Mouse (Mus musculus): ENCODE measurements around the gene Tex44.
A peak's percentile ranks its signal among the peaks of the same experiment; 100 is the strongest.

The Tex44 gene

GRCm38 (mm10) chr1:86426128-86426527 is at the start of gene Tex44, which contains the start of gene Nmur1:
Gene Tex44 (plus strand): TSS chr1:86426329.
Gene Nmur1 (minus strand): TSS chr1:86426228.
- DNase-seq (ENCODE audit: inconsistent ontology term), result no peak

DNA sequence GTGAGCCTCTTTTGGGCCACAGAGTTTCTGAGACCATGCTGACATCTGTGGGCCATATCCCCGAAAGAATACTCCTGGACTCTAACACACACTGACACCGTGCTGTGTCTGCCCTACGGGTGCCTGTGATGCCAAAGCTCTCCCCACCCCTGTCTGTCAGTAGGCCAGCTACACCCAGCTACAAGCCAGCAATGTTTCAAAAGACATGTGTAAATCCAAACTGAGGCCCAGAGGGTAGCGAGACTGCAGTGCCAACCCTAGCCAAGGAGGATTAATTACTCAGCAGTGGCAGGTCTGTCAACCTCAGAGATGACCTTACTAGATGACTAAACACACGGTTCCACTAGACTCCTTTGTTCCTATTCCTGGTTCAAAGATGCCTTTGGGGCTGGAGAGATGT is 49.8 kb upstream of the Tex44 start:
- peak; percentile 16 for DNase-seq (ENCODE audit: inconsistent ontology term)

DNA sequence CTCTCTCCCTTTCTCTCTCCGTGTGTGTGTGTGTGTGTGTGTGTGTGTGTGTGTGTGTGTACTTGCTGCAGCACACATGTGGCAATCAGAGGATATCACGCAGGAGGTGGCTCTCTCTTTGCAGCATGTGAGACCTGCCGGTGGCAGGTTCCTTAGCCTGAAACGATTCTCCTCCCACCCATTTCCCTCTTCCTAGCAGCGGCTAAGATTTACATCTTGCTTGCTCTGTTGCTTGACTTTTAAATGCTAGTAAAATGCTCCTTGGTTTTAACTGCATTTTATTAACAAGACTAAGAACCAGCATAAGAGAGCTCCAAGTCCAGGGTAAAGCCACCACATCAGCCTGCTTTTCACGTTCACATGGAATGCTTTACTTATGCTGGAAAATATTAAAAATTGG is 47.5 kb upstream of the Tex44 start:
- no peak for DNase-seq (ENCODE audit: inconsistent ontology term)

DNA sequence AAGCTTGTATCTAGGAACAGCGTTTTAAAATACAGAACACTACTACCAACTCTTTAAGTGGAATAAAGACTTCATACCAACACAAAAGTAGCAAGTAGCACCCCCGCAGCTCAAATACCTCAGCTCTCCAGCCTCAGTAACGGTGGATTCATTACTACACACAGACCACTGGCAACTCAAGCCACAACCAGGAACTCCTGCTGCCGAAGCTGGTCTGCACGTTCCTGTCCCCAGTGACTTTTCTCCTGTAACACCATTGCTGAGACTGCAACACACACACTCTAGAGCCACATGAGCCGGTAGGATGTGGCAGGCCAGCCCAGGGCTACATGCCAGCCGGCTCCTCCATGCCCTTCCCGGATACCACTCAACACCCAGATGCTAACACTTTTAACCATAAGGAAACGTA is 47.0 kb upstream of the Tex44 start:
- DNase-seq (ENCODE audit: inconsistent ontology term), result no peak

GRCm38 (mm10) chr1:86381027-86381426 is 45.1 kb upstream of the Tex44 start:
- peak; percentile 21 for DNase-seq (ENCODE audit: inconsistent ontology term)

GRCm38 (mm10) chr1:86389230-86389629 is 36.9 kb upstream of the Tex44 start:
- peak; percentile 59 for DNase-seq (ENCODE audit: inconsistent ontology term)

DNA sequence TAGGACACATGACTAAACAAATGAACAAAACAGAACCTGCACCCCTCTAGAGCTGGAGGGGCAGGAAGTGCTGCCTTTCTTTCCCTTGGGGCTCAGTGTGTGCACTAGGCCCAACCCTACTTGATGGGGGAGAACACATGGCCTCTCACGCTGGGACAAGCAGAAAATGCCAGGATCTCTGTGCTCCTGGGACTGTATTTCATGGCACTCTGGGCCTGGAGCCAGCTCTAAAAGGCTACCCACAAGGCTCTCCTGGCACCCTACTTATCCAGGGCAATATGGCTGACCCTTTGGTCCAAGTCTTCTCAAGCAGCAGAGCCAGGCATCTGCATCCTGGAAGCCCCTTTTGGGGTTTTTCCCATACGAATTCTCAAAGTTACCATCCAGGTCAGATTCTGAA is 34.7 kb upstream of the Tex44 start:
- DNase-seq (ENCODE audit: inconsistent ontology term), result no peak

DNA sequence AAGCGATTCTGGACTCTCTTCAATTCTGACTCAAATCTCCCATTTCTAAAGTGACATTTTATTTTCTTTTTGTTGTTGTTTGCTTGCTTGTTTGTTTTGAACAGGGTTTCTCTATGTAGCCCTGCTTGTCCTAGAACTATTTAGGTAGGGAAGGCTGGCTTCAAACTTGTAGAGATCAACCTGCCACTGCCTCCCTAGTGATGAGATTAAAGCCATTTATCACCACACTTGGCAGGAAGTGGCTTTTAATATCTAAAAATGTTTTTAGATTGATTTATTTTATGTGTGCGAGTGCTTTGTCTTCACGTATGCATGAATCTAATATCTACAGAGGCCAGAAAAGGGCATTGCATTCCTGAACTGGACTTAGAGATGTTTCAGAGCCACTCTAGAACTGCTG is 32.9 kb upstream of the Tex44 start:
- no peak for DNase-seq (ENCODE audit: inconsistent ontology term)

- DNase-seq (ENCODE audit: inconsistent ontology term), result no peak
Measured at GRCm38 (mm10) chr1:86394246-86394645, 31.9 kb upstream of the Tex44 start.

GRCm38 (mm10) chr1:86395897-86396296 is 30.2 kb upstream of the Tex44 start:
- no peak for DNase-seq (ENCODE audit: inconsistent ontology term)

DNA sequence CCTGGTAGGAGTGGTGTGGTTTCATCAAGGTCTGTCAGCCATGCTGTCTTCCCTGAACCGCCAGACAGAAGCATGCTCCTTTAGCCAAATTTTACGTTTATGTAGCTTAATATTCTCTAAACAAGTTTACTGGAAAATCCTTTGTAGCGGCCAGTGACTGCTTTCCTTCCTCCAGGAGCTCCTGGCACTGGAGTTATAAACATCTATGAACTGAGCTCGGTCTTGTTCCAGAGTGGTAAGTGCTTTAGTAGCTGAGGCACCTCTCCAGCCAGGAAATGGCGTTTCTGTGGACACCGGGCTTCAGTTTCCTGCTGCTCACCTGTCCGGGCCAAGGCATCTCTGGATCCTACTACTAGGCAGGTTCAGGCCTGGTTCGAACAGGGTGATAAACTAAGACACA is 28.5 kb upstream of the Tex44 start:
- no peak for DNase-seq (ENCODE audit: inconsistent ontology term)

DNA sequence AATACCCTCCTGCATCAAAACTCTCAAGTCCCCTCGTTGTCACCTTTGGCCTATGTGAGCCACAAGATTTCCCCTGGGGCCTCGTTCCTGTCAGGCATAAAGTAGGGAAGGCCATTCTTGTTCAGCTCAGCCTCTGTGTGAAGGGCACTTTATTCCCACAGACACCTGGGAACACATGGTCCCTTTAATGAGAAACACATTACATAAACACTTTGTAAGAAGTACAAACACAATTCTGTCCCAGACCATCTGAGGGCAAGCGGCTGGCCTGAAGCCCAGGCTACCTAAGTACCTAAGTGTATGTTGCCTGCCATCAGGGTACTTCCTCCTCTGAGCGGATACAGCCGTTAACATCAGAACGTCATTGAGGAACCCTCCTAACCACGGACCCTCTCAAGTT is 27.9 kb upstream of the Tex44 start:
- DNase-seq (ENCODE audit: inconsistent ontology term), result no peak

DNA sequence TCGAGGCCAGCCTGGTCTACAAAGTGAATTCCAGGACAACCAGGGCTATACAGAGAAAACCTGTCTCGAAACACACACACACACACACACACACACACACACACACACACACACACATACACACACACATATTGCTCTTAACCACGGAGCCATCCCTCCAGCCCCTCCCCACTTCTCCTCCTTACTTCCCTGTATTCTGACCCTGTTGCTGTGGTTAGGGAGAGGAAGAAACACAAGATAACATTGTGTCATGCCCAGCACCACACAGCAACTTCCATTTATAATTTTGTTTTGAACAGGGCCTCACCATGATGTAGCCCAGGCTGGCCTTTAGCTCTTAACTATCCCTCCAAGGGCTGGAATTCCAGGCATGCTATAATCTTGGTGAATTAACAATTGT is 26.8 kb upstream of the Tex44 start:
- no peak for DNase-seq (ENCODE audit: inconsistent ontology term)

DNA sequence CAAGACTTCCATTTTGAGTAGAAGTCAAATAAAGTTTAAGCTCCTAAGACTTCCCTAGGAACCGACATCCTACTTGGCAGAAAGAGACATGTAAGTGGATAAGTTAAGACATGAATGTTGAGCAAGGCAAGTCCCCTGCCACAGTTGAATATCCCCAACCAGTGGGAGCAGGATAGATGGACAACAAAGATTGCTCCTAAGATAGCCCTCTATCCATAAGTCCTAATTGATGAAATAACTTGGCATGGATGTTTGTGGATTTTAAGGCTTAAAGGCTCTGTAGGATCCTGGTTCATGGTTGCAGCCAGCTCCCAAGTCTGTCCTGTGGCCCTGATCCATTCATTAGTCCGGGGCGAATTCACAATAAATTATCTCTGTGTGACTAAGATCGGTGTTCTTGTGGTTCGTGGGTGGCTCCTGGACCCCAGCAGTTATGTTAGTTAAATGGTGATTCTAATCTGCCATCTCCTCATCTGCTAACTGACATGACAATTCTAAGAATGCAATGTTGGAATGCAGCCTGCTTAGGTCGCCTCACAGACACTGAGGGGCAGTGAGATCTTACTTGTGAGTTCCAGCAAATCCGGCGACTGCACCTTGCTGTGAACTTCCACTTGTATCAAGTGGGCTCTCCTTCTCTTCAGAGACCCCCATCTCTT is 25.9 kb upstream of the Tex44 start:
- peak; percentile 76 for DNase-seq (ENCODE audit: inconsistent ontology term)

DNA sequence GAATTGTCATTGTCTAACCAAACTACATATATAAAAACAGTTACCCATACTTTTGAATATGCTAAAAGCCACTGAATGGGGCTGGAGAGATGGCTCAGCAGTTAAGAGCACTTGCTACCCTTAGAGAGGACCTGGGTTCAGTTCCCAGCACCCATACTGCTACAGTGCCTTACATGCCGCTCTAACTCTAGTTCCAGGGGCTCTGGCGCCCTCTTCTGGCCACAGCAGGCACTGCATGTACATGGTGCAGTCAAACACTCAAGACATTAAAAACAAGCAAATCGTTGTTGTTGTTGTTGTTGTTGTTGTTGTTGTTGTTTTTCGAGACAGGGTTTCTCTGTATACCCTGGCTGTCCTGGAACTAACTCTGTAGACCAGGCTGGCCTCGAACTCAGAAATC is 21.3 kb upstream of the Tex44 start:
- DNase-seq (ENCODE audit: inconsistent ontology term), result no peak

GRCm38 (mm10) chr1:86406313-86406712 is 19.8 kb upstream of the Tex44 start:
- no peak for DNase-seq (ENCODE audit: inconsistent ontology term)

DNA sequence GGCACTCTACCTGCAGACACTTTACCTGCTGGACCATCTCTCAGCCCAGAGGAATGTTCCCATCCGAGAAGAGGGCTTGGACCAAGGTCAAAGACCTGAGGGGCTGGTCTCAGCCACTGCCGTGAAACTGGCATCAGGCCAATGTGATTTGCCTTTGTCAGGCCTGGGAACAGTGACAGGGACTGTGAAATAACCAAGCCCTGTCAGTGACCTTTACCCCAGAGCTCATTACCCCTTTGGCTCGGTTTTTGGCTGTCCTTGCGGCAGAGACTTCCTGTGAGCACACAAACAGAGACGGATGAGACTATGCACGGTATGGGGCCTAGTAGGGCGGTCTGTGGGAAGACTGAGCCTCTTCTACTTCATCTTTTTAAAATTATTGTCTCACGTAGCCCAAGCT is 19.2 kb upstream of the Tex44 start:
- no peak for DNase-seq (ENCODE audit: inconsistent ontology term)

- no peak for DNase-seq (ENCODE audit: inconsistent ontology term)
Measured at GRCm38 (mm10) chr1:86408515-86408914, 17.6 kb upstream of the Tex44 start.

DNA sequence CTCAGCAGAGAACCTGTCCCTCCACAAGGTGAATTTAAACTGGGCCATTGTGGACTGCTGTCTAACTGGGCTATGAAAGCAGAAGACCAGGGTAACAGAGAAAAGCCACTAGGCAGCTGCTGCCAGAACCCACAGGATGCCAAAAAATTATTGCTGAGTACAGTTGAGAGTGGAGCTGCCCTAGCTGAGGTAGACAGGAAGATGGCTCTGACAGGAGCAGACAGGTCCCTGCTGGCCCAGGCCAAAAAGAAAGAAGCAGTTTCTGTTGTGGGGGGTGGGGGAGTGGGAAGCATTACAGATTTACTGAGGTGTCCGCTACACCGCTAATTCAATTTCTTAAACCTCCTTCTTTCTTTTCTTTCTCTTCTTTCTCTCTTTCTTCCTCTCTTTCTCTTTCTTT is 16.7 kb upstream of the Tex44 start:
- no peak for DNase-seq (ENCODE audit: inconsistent ontology term)

GRCm38 (mm10) chr1:86414715-86415114 is 11.4 kb upstream of the Tex44 start:
- no peak for DNase-seq (ENCODE audit: inconsistent ontology term)

DNA sequence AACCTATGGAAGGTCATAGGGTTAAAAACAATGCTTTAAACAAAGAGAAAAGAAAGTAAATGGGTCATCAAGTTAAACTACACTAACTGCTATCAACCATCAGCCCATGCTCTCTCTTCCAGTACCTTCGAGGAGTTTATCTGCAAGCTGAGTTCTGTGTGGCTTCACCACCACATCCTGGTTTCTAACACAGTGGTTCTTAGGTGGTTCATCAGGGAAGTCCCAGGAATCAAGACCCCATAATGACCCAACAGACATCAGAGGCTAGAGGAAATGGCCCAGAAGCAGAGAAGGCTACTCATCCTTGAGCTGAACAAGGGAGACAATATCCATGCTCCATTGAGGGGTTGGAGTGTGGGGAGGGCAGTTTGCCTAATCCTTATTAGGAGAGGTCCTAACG is 11.0 kb upstream of the Tex44 start:
- DNase-seq (ENCODE audit: inconsistent ontology term), result no peak

GRCm38 (mm10) chr1:86415612-86416184 is 10.4 kb upstream of the Tex44 start:
- DNase-seq (ENCODE audit: inconsistent ontology term), result no peak

- DNase-seq (ENCODE audit: inconsistent ontology term), result no peak
Measured at GRCm38 (mm10) chr1:86416321-86416720, 9.8 kb upstream of the Tex44 start.

DNA sequence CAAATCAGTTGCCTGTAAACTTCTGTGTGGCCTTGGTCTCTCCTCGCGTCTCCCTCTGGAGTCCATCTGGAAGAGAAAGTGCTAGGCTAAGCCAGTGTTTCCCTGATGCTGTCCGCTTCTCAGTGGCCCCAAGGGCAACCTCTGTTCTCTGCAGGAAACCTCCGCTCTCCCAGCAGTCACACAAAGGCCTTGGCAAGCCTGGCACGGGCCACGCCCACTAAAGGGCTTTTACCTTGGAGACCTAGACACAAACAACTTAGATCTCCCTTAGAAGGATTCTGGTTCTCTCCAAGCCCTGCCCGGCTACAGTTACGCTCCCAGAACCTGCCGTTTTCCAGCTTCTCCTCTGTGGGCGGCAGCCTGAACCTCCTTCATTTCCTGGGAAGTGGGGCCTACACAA is 5.1 kb upstream of the Tex44 start:
- no peak for DNase-seq (ENCODE audit: inconsistent ontology term)

Measured in Muller cell, postnatal 12 days (primary cell).